Mouse (Mus musculus) spleen, adult 2 months (tissue): ENCODE measurements at regions not wholly inside any gene's neighbourhood (a gene's known extent, or its start where the extent isn't known, plus 50 kb on each side); places are given as distances from the start of the nearest gene placed in this dataset.

Experiments
- DNase-seq, 2 experiments: peaks; one replicate each; pipeline versions ENCODE4 v3.0.0 to v3.0.0-alpha.2; 2012 to 2021; ENCODE audit warnings: low spot score in 2 of 2, low read depth in 1 of 2
- H3K27ac ChIP-seq: fragments of 200-500 bp; 2 replicates; pipeline ENCODE4 v1.5.1; 2012; ENCODE audit warnings: low read length, inconsistent platforms; ENCODE audit not compliant: insufficient read depth
- H3K27me3 ChIP-seq: fragments of 200-500 bp; 2 replicates; pipeline ENCODE4 v1.6.1; 2012; ENCODE audit warnings: mild to moderate bottlenecking, moderate library complexity, low read length, inconsistent platforms; ENCODE audit not compliant: control insufficient read depth, insufficient read depth
- H3K36me3 ChIP-seq: fragments of 200-500 bp; 2 replicates; pipeline ENCODE4 v1.6.1; 2012; ENCODE audit warnings: mild to moderate bottlenecking, low read length, inconsistent platforms; ENCODE audit not compliant: control insufficient read depth, insufficient read depth
- H3K4me1 ChIP-seq: fragments of 200-500 bp; 2 replicates; pipeline ENCODE4 v1.6.1; 2011; ENCODE audit warnings: inconsistent platforms; ENCODE audit not compliant: control insufficient read depth, insufficient read depth, insufficient read length
- H3K4me3 ChIP-seq: fragments of 200-500 bp; 2 replicates; pipeline ENCODE4 v1.5.1; 2011; ENCODE audit warnings: mild to moderate bottlenecking, inconsistent platforms; ENCODE audit not compliant: insufficient read depth, insufficient read length; ENCODE audit errors: extremely low read depth
- CTCF ChIP-seq: fragments of 200-500 bp; IDR thresholded peaks from 2 replicates; pipeline ENCODE4 v1.5.1; 2011; ENCODE audit warnings: mild to moderate bottlenecking, inconsistent platforms; ENCODE audit not compliant: insufficient read depth, insufficient read length, insufficient replicate concordance; ENCODE audit errors: extremely low read depth
- POLR2A ChIP-seq: fragments of 200-500 bp; IDR thresholded peaks from 2 replicates; pipeline ENCODE4 v1.6.1; 2011; ENCODE audit warnings: low read depth, low read length, inconsistent platforms
- WGBS: fragments of 180-500 bp; shearing (Covaris S2); methylation state at CpG from one replicate; pipeline ENCODE4 v1.1.7; 2018; 5-methylcytosine and 5-hydroxymethylcytosine counted together

- H3K4me3 ChIP-seq: no peak overlapping the region
- H3K4me1 ChIP-seq: no peaks in the 10 kb centered on the region
- TF ChIP-seq POLR2A (no peak), CTCF (no peak)
- 77% methylated on average over 8 of the region's 8 CpGs for WGBS
- no peak for DNase-seq
- no peak overlapping the region for H3K27ac ChIP-seq
- H3K27me3 ChIP-seq: no peaks in the 10 kb centered on the region
- H3K36me3 ChIP-seq: no peaks in the 10 kb centered on the region
Measured at GRCm38 (mm10) chr15:25026351-25026750, 387.2 kb downstream of the Basp1 start.

- 66% methylated on average over 3 of the region's 3 CpGs for WGBS
- H3K4me1 ChIP-seq: no peaks in the 10 kb centered on the region
- no peak overlapping the region for H3K27ac ChIP-seq
- DNase-seq: no peak
- H3K4me3 ChIP-seq: no peak overlapping the region
- H3K27me3 ChIP-seq: no peaks in the 10 kb centered on the region
- no peak for TF ChIP-seq CTCF
- TF ChIP-seq POLR2A: no peak
- no peaks in the 10 kb centered on the region for H3K36me3 ChIP-seq
Measured at GRCm38 (mm10) chr15:25020916-25021315, 392.6 kb downstream of the Basp1 start.

GRCm38 (mm10) chr15:25019352-25019941 lies 394.1 kb downstream of the Basp1 start:
- Histone ChIP-seq H3K4me1 (no peaks in the 10 kb centered on the region), H3K4me3 (no peak overlapping the region)

GRCm38 (mm10) chr15:25018937-25019336 lies 394.6 kb downstream of the Basp1 start:
- DNase-seq: no peak
- TF ChIP-seq POLR2A (no peak), CTCF (no peak)

More at GRCm38 (mm10) chr15:25019352-25019941, 394.1 kb downstream of the Basp1 start:
- no peak overlapping the region for H3K27ac ChIP-seq
- no peak for DNase-seq
- 86% methylated on average over 12 of the region's 12 CpGs for WGBS
- no peaks in the 10 kb centered on the region for H3K27me3 ChIP-seq
- no peaks in the 10 kb centered on the region for H3K36me3 ChIP-seq
- TF ChIP-seq CTCF: no peak
- no peak for TF ChIP-seq POLR2A

GRCm38 (mm10) chr15:25007720-25008119 lies 405.8 kb downstream of the Basp1 start:
- H3K27ac ChIP-seq: no peak overlapping the region
- no peaks in the 10 kb centered on the region for H3K27me3 ChIP-seq
- WGBS: 92% methylated on average over 2 of the region's 2 CpGs
- H3K4me3 ChIP-seq: no peak overlapping the region
- DNase-seq: no peak
- no peaks in the 10 kb centered on the region for H3K36me3 ChIP-seq
- no peak for TF ChIP-seq POLR2A
- TF ChIP-seq CTCF: no peak
- H3K4me1 ChIP-seq: no peaks in the 10 kb centered on the region

More at GRCm38 (mm10) chr15:25018937-25019336, 394.6 kb downstream of the Basp1 start:
- H3K27ac ChIP-seq: no peak overlapping the region
- WGBS: 72% methylated on average over 3 of the region's 3 CpGs
- H3K36me3 ChIP-seq: no peaks in the 10 kb centered on the region
- no peaks in the 10 kb centered on the region for H3K27me3 ChIP-seq
- no peaks in the 10 kb centered on the region for H3K4me1 ChIP-seq
- H3K4me3 ChIP-seq: no peak overlapping the region

- Histone ChIP-seq H3K27ac (no peak overlapping the region), H3K4me3 (no peak overlapping the region), H3K4me1 (no peaks in the 10 kb centered on the region), H3K36me3 (no peaks in the 10 kb centered on the region), H3K27me3 (no peaks in the 10 kb centered on the region)
- WGBS: 89% methylated on average over 3 of the region's 3 CpGs
- no peak for DNase-seq
- TF ChIP-seq CTCF (no peak), POLR2A (no peak)
Measured at GRCm38 (mm10) chr15:25000171-25000570, 413.4 kb downstream of the Basp1 start.

GRCm38 (mm10) chr15:24993325-24993673 lies 420.3 kb downstream of the Basp1 start:
- no peaks in the 10 kb centered on the region for H3K4me1 ChIP-seq
- H3K4me3 ChIP-seq: no peak overlapping the region
- TF ChIP-seq POLR2A (no peak), CTCF (no peak)
- no peak for DNase-seq
- H3K27ac ChIP-seq: no peak overlapping the region
- no peaks in the 10 kb centered on the region for H3K36me3 ChIP-seq
- no peaks in the 10 kb centered on the region for H3K27me3 ChIP-seq
- 75% methylated on average over 2 of the region's 2 CpGs for WGBS
